Mouse (Mus musculus) ES-Bruce4 (cell line): ENCODE measurements around the gene Tas2r144. TPM values are rescaled to one million over a fixed set of nuclear protein-coding genes. Genes with fewer than 3 reads are reported as not detected.

Experiments used
- H3K27ac ChIP-seq: 2 replicates; pipeline ENCODE4 v1.5.1; 2012; ENCODE audit warnings: low read length, inconsistent platforms; ENCODE audit not compliant: insufficient read depth
- H3K27me3 ChIP-seq: 2 replicates; pipeline ENCODE4 v1.6.1; 2012; ENCODE audit warnings: mild to moderate bottlenecking, low read length, inconsistent platforms; ENCODE audit not compliant: control insufficient read depth, poor library complexity, insufficient read depth, severe bottlenecking
- H3K36me3 ChIP-seq: 2 replicates; pipeline ENCODE4 v1.6.1; 2012; ENCODE audit warnings: inconsistent platforms, mild to moderate bottlenecking, low read length, moderate library complexity; ENCODE audit not compliant: control insufficient read depth, poor library complexity, insufficient read depth, severe bottlenecking
- H3K4me1 ChIP-seq: one replicate; pipeline ENCODE4 v1.8.1; 2011; ENCODE audit warnings: low read length; ENCODE audit not compliant: control insufficient read depth, insufficient read depth
- H3K4me3 ChIP-seq: 2 replicates; pipeline ENCODE4 v1.5.1; 2011; ENCODE audit warnings: low read depth, mild to moderate bottlenecking, low read length
- H3K9ac ChIP-seq: 2 replicates; pipeline ENCODE4 v1.6.1; 2012; ENCODE audit warnings: low read depth, mild to moderate bottlenecking, inconsistent platforms; ENCODE audit not compliant: poor library complexity, severe bottlenecking
- H3K9me3 ChIP-seq: replicated peaks from 2 replicates; pipeline ENCODE4 v1.6.1; 2012; ENCODE audit warnings: mild to moderate bottlenecking, low read length, inconsistent platforms; ENCODE audit not compliant: control insufficient read depth, poor library complexity, insufficient read depth, severe bottlenecking
- CTCF ChIP-seq: IDR thresholded peaks from one replicate; pipeline ENCODE4 v1.8.1; 2011; ENCODE audit warnings: low read depth, low read length
- EP300 ChIP-seq: IDR thresholded peaks from 2 replicates; pipeline ENCODE4 v1.6.1; 2011; ENCODE audit warnings: low read depth, low read length; ENCODE audit not compliant: insufficient read depth
- POLR2A ChIP-seq: IDR thresholded peaks from one replicate; pipeline ENCODE4 v1.8.1; 2011; ENCODE audit warnings: low read length; ENCODE audit not compliant: insufficient read depth
- polyA plus RNA-seq: library from polyadenylated mRNA; stranded (reverse); fragments of >200 nt; gene quantifications from 2 replicates; pipeline ENCODE4 v1.2.4, GENCODE M21; 2011; ENCODE audit warnings: low read depth; ENCODE audit not compliant: missing spikeins, insufficient read depth, insufficient read length

Gene Tas2r144
- polyA plus RNA-seq, result not detected in 2 replicates

DNA sequence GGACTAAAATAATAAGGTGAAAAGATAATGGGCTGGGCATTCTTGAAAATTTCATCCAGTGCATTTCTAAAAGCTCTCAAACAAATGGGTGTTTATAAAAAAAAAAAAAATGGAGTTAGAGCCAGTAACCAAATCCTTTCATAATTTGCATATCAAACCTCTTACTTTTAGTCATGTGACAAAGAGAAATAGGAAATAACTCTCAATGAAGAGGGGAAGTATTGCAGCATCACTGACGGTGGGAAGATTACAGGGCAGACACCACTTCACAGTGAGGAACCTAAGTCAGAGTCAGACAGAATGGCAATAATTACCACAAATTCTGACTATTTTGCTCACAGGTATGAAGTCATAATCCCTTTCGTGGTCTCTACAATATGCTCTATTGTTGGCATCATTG, at the start of gene Tas2r144:
Gene Tas2r144, plus strand, starts transcription at position 301 of the 400 bp plus-strand sequence.
- H3K4me3 ChIP-seq, result no peak within 1 kb of the TSS
- no peaks in the 10 kb centered on the region for H3K4me1 ChIP-seq
- no peak for TF ChIP-seq EP300
- TF ChIP-seq CTCF, result no peak
- no peak for TF ChIP-seq POLR2A
- H3K9ac ChIP-seq, result no peak within 1 kb of the TSS
- H3K27me3 ChIP-seq, result no peaks in the 10 kb centered on the region; the same call in 1 of the 2 replicates
- no peak within 1 kb of the TSS for H3K27ac ChIP-seq
- no peaks in the 10 kb centered on the region; the same call in none of the 2 replicates for H3K9me3 ChIP-seq
- no peaks in the 10 kb centered on the region for H3K36me3 ChIP-seq

- Histone ChIP-seq H3K4me1 (no peaks in the 10 kb centered on the region), H3K36me3 (no peaks in the 10 kb centered on the region), H3K27ac (no peak overlapping the region), H3K27me3 (no peaks in the 10 kb centered on the region), H3K9ac (no peak overlapping the region), H3K9me3 (no peaks in the 10 kb centered on the region; the same call in 1 of the 2 replicates), H3K4me3 (no peak overlapping the region)
- TF ChIP-seq POLR2A (no peak), EP300 (no peak)
Observed at GRCm38 (mm10) chr6:42182462-42182861, 32.7 kb upstream of the Tas2r144 start.

- Histone ChIP-seq H3K27ac (no peak overlapping the region), H3K4me1 (no peaks in the 10 kb centered on the region), H3K36me3 (no peaks in the 10 kb centered on the region), H3K4me3 (no peak overlapping the region), H3K9ac (no peak overlapping the region), H3K9me3 (no peaks in the 10 kb centered on the region), H3K27me3 (no peaks in the 10 kb centered on the region)
- TF ChIP-seq CTCF (no peak), EP300 (no peak), POLR2A (no peak)
Observed at GRCm38 (mm10) chr6:42186230-42186629, 28.9 kb upstream of the Tas2r144 start.

DNA sequence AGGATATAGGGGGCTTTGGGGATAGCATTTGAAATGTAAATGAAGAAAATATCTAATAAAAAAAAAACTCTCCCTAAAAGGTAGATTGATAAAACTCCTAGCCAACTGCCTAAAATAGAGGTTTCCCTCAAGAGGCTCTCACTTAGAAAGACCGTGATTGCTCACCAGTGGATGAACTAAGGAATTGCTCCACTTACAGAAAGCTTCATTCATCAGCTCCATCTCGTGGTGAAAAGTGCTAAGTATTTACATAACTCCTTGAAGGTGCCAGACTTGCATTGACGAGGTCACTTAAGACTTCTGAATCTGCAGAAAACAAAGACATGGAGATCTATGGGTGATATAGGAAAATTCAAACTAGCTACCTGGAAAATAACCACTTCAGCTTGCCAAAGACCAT, 17.4 kb upstream of the Tas2r144 start:
- Histone ChIP-seq H3K27ac (no peak overlapping the region), H3K9ac (no peak overlapping the region), H3K36me3 (no peaks in the 10 kb centered on the region), H3K27me3 (no peaks in the 10 kb centered on the region), H3K9me3 (no peaks in the 10 kb centered on the region), H3K4me1 (no peaks in the 10 kb centered on the region), H3K4me3 (no peak overlapping the region)
- TF ChIP-seq EP300, result no peak
- no peak for TF ChIP-seq CTCF
- no peak for TF ChIP-seq POLR2A

DNA sequence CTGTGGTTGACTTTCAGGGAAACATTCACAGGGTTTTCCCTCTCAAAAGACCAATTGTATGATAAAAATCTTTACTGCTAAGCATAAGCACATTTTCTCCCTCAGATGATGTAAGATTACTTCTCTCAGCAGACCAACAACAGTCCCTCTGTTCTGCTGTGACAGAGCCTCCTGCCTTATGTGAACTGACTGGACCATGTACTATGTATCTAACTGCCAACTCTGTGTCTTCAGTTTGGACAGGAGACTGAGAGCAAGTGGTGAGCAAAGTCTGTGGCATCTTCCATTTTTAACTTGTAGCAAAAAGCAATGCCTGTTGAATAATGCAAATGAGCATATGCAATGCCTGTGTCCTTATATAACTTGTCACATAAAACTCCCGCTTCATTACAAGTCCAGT, 15.6 kb upstream of the Tas2r144 start:
- H3K4me1 ChIP-seq, result no peaks in the 10 kb centered on the region
- no peak overlapping the region for H3K27ac ChIP-seq
- H3K27me3 ChIP-seq, result no peaks in the 10 kb centered on the region
- H3K9ac ChIP-seq, result no peak overlapping the region
- H3K4me3 ChIP-seq, result no peak overlapping the region
- no peaks in the 10 kb centered on the region for H3K9me3 ChIP-seq
- TF ChIP-seq POLR2A, result no peak
- H3K36me3 ChIP-seq, result no peaks in the 10 kb centered on the region

DNA sequence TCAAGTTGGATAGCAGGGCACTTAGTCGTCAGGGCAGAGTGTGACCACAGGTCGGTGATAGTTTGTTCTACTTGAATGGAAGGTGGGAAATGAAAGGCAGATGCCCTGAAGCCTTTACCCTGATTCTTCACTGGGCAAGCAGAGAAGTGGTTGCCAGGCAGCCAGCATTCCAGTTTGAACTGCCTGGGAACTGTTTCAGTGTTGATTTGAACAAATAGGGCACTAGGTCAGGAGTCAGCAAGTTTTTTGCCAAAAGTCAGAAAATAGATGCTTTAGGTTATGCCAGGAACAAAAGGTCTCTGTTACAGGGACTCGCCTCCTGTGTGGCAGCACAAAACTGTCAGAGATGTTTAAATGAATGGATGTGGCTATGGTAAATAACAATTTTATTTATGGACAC, 7.2 kb downstream of the Tas2r144 start:
- TF ChIP-seq CTCF, result no peak
- no peak for TF ChIP-seq POLR2A
- TF ChIP-seq EP300, result no peak
- Histone ChIP-seq H3K27ac (no peak overlapping the region), H3K9me3 (no peaks in the 10 kb centered on the region), H3K4me1 (no peaks in the 10 kb centered on the region), H3K36me3 (no peaks in the 10 kb centered on the region), H3K4me3 (no peak overlapping the region), H3K27me3 (no peaks in the 10 kb centered on the region; the same call in 1 of the 2 replicates), H3K9ac (no peak overlapping the region)
